Mouse (Mus musculus): ENCODE measurements around the gene Tbl2. TPM values are rescaled to one million over a fixed set of nuclear protein-coding genes. Genes with fewer than 3 reads are reported as not detected.

Gene Tbl2
- polyA plus RNA-seq, 2 experiments: 23.2 to 29.8 TPM

- no peak for DNase-seq (ENCODE audit: low spot score)
- H3K9ac ChIP-seq (ENCODE audit: low read depth, low read length, severe bottlenecking): peak overlapping the region; percentile 96; the same call in 1 of the 2 replicates
Observed at GRCm38 (mm10) chr5:135189281-135190022, 40.0 kb downstream of the Tbl2 start.

GRCm38 (mm10) chr5:135191620-135192019, 42.2 kb downstream of the Tbl2 start:
- Histone ChIP-seq H3K9me3 (ENCODE audit: control insufficient read depth, low read length) (no peaks in the 10 kb centered on the region), H3K4me1 (ENCODE audit: control insufficient read depth, insufficient read depth, low read length) (peaks cover 19% of the 10 kb centered on the region), H3K4me2 (replicated peaks; ENCODE audit: low read depth, low read length, severe bottlenecking) (no peak overlapping the region), H3K36me3 (ENCODE audit: control insufficient read depth, insufficient read depth, low read length) (peaks cover 21% of the 10 kb centered on the region), H3K27me3 (ENCODE audit: control insufficient read depth, insufficient read depth, low read length) (no peaks in the 10 kb centered on the region), H3K9ac (ENCODE audit: low read depth, low read length, severe bottlenecking) (no peak overlapping the region), H3K4me3 (replicated peaks; ENCODE audit: low read length) (no peak overlapping the region), H3K27ac (replicated peaks; ENCODE audit: low read depth, low read length) (no peak overlapping the region)
- TF ChIP-seq POLR2A (IDR thresholded peaks at IDR 0.05; ENCODE audit: borderline replicate concordance, extremely low read depth, insufficient read depth, insufficient read length): no peak
- peak; percentile 64 for DNase-seq (ENCODE audit: low spot score)
- 35% methylated on average over 2 of the region's 2 CpGs for WGBS
- ATAC-seq (ENCODE audit: low FRiP score, low read depth): no peak

More at GRCm38 (mm10) chr5:135189281-135190022, 40.0 kb downstream of the Tbl2 start:
- no peak for ATAC-seq (ENCODE audit: low FRiP score, low read depth)
- Histone ChIP-seq H3K27ac (replicated peaks; ENCODE audit: low read depth, low read length) (no peak overlapping the region), H3K9me3 (ENCODE audit: control insufficient read depth, low read length) (no peaks in the 10 kb centered on the region), H3K4me3 (replicated peaks; ENCODE audit: low read length) (peak overlapping the region; percentile 99), H3K36me3 (ENCODE audit: control insufficient read depth, insufficient read depth, low read length) (peaks cover 8% of the 10 kb centered on the region), H3K4me2 (replicated peaks; ENCODE audit: low read depth, low read length, severe bottlenecking) (peak overlapping the region; percentile 73), H3K4me1 (ENCODE audit: control insufficient read depth, insufficient read depth, low read length) (peaks cover 19% of the 10 kb centered on the region), H3K27me3 (ENCODE audit: control insufficient read depth, insufficient read depth, low read length) (no peaks in the 10 kb centered on the region)
- TF ChIP-seq POLR2A (IDR thresholded peaks at IDR 0.05; ENCODE audit: borderline replicate concordance, extremely low read depth, insufficient read depth, insufficient read length): no peak
- WGBS: 50% methylated on average over 2 of the region's 2 CpGs

GRCm38 (mm10) chr5:135192431-135192830, 43.0 kb downstream of the Tbl2 start:
- H3K27ac ChIP-seq (replicated peaks; ENCODE audit: low read depth, low read length): no peak overlapping the region
- no peak for ATAC-seq (ENCODE audit: low FRiP score, low read depth)
- no peak overlapping the region for H3K9ac ChIP-seq (ENCODE audit: low read depth, low read length, severe bottlenecking)
- H3K4me2 ChIP-seq (replicated peaks; ENCODE audit: low read depth, low read length, severe bottlenecking): no peak overlapping the region
- peaks cover 19% of the 10 kb centered on the region for H3K4me1 ChIP-seq (ENCODE audit: control insufficient read depth, insufficient read depth, low read length)
- TF ChIP-seq POLR2A (IDR thresholded peaks at IDR 0.05; ENCODE audit: borderline replicate concordance, extremely low read depth, insufficient read depth, insufficient read length): no peak
- no peak overlapping the region for H3K4me3 ChIP-seq (replicated peaks; ENCODE audit: low read length)
- H3K9me3 ChIP-seq (ENCODE audit: control insufficient read depth, low read length): no peaks in the 10 kb centered on the region
- H3K36me3 ChIP-seq (ENCODE audit: control insufficient read depth, insufficient read depth, low read length): peaks cover 28% of the 10 kb centered on the region
- H3K27me3 ChIP-seq (ENCODE audit: control insufficient read depth, insufficient read depth, low read length): no peaks in the 10 kb centered on the region
- no peak for DNase-seq (ENCODE audit: low spot score)
- 85% methylated on average over 1 of the region's 1 CpGs for WGBS

GRCm38 (mm10) chr5:135196367-135196766, 46.9 kb downstream of the Tbl2 start:
- ATAC-seq (ENCODE audit: low FRiP score, low read depth) (no peak), DNase-seq (ENCODE audit: low spot score) (no peak)
- TF ChIP-seq POLR2A (IDR thresholded peaks at IDR 0.05; ENCODE audit: borderline replicate concordance, extremely low read depth, insufficient read depth, insufficient read length): no peak
- Histone ChIP-seq H3K4me2 (replicated peaks; ENCODE audit: low read depth, low read length, severe bottlenecking) (no peak overlapping the region), H3K27me3 (ENCODE audit: control insufficient read depth, insufficient read depth, low read length) (no peaks in the 10 kb centered on the region), H3K9me3 (ENCODE audit: control insufficient read depth, low read length) (no peaks in the 10 kb centered on the region), H3K27ac (replicated peaks; ENCODE audit: low read depth, low read length) (no peak overlapping the region), H3K9ac (ENCODE audit: low read depth, low read length, severe bottlenecking) (no peak overlapping the region), H3K36me3 (ENCODE audit: control insufficient read depth, insufficient read depth, low read length) (peaks cover 51% of the 10 kb centered on the region), H3K4me3 (replicated peaks; ENCODE audit: low read length) (no peak overlapping the region), H3K4me1 (ENCODE audit: control insufficient read depth, insufficient read depth, low read length) (peaks cover 5% of the 10 kb centered on the region; the same call in 1 of the 2 replicates)
- 85% methylated on average over 6 of the region's 6 CpGs for WGBS

GRCm38 (mm10) chr5:135202763-135203162, 53.3 kb downstream of the Tbl2 start:
- no peak for TF ChIP-seq POLR2A (IDR thresholded peaks at IDR 0.05; ENCODE audit: borderline replicate concordance, extremely low read depth, insufficient read depth, insufficient read length)

More at GRCm38 (mm10) chr5:135202763-135203162, 53.3 kb downstream of the Tbl2 start:
- H3K4me1 ChIP-seq (ENCODE audit: control insufficient read depth, insufficient read depth, low read length): no peaks in the 10 kb centered on the region
- no peak overlapping the region for H3K4me2 ChIP-seq (replicated peaks; ENCODE audit: low read depth, low read length, severe bottlenecking)
- no peak overlapping the region for H3K4me3 ChIP-seq (replicated peaks; ENCODE audit: low read length)
- no peak for DNase-seq (ENCODE audit: low spot score)
- peaks cover 84% of the 10 kb centered on the region for H3K36me3 ChIP-seq (ENCODE audit: control insufficient read depth, insufficient read depth, low read length)
- 71% methylated on average over 3 of the region's 3 CpGs for WGBS
- H3K9me3 ChIP-seq (ENCODE audit: control insufficient read depth, low read length): no peaks in the 10 kb centered on the region
- H3K27ac ChIP-seq (replicated peaks; ENCODE audit: low read depth, low read length): no peak overlapping the region
- H3K9ac ChIP-seq (ENCODE audit: low read depth, low read length, severe bottlenecking): no peak overlapping the region
- H3K27me3 ChIP-seq (ENCODE audit: control insufficient read depth, insufficient read depth, low read length): no peaks in the 10 kb centered on the region
- ATAC-seq (ENCODE audit: low FRiP score, low read depth): no peak

Data from limb, embryonic 14.5 days (tissue).